Mouse (Mus musculus) bone marrow macrophage, adult 2 months (primary cell): ENCODE results near the gene Prrt3. TPM values are rescaled to one million over a fixed set of nuclear protein-coding genes. Genes with fewer than 3 reads are reported as not detected.

Source experiments
- H3K27ac ChIP-seq: 2 replicates; pipeline ENCODE4 v1.5.1; 2012; ENCODE audit warnings: low read depth, low read length; ENCODE audit not compliant: insufficient read depth
- H3K4me1 ChIP-seq: 2 replicates; pipeline ENCODE4 v1.6.1; 2012; ENCODE audit warnings: low read length; ENCODE audit not compliant: control insufficient read depth, insufficient read depth
- H3K4me3 ChIP-seq: 2 replicates; pipeline ENCODE4 v1.5.1; 2012; ENCODE audit warnings: mild to moderate bottlenecking, low read length, moderate library complexity; ENCODE audit not compliant: insufficient read depth
- CTCF ChIP-seq: IDR thresholded peaks from 2 replicates; pipeline ENCODE4 v1.5.1; 2012; ENCODE audit warnings: low read depth, mild to moderate bottlenecking, low read length, moderate library complexity
- POLR2A ChIP-seq: IDR thresholded peaks from 2 replicates; pipeline ENCODE4 v1.6.1; 2012; ENCODE audit warnings: mild to moderate bottlenecking, low read depth, low read length, borderline replicate concordance
- polyA plus RNA-seq: library from polyadenylated mRNA; stranded (reverse); fragments of >200 nt; gene quantifications from 2 replicates; pipeline ENCODE4 v1.2.4, GENCODE M21; 2012; ENCODE audit not compliant: missing spikeins, insufficient read depth, insufficient read length

Gene Prrt3
- polyA plus RNA-seq, 1 experiment: not detected

DNA sequence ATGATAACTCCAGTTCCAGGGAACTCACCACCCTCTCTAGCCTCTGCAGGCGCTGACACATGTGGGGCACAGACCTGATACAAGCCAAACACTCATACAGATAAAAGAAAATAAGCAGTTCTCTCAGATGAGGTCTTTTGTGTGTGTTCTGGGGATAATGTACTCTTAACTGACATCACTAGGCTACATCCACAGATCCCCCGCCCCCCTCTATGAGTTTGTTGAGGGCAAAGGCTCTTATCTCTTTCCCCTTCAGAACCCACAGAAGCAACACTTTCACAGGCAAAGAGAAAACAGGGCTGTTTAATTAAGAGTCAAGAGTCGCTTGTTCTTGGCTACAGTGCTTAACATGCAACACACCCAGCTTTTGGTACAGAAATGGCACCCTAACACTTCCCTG is 12.9 kb upstream of the Prrt3 start:
- Histone ChIP-seq H3K4me3 (no peak overlapping the region), H3K4me1 (peaks cover 8% of the 10 kb centered on the region)
- no peak for TF ChIP-seq POLR2A
- no peak for TF ChIP-seq CTCF

GRCm38 (mm10) chr6:113513944-113514343 is 12.2 kb upstream of the Prrt3 start:
- no peak for TF ChIP-seq POLR2A
- no peak for TF ChIP-seq CTCF
- Histone ChIP-seq H3K27ac (no peak overlapping the region), H3K4me1 (peaks cover 8% of the 10 kb centered on the region), H3K4me3 (no peak overlapping the region)

More for the DNA sequence above, 12.9 kb upstream of the Prrt3 start:
- H3K27ac ChIP-seq: no peak overlapping the region

DNA sequence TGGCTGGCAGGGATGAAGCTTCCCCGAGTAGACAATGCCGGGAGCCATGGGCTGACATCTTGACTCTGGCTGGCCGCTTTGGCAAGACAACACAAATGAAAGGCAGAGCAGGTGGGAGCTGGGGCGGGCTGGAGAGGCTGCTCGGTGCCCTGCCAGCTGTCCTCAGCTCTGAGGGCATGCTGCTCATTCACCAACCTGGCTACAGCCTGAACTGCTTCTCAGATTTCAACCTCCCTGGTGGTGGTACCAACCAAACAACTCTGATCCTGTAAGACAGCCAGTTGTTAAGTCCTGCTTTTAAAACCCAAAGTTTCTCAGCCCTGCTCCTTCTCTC is 7.2 kb upstream of the Prrt3 start:
- Histone ChIP-seq H3K27ac (no peak overlapping the region), H3K4me1 (no peaks in the 10 kb centered on the region), H3K4me3 (no peak overlapping the region)
- TF ChIP-seq POLR2A (no peak), CTCF (no peak)

DNA sequence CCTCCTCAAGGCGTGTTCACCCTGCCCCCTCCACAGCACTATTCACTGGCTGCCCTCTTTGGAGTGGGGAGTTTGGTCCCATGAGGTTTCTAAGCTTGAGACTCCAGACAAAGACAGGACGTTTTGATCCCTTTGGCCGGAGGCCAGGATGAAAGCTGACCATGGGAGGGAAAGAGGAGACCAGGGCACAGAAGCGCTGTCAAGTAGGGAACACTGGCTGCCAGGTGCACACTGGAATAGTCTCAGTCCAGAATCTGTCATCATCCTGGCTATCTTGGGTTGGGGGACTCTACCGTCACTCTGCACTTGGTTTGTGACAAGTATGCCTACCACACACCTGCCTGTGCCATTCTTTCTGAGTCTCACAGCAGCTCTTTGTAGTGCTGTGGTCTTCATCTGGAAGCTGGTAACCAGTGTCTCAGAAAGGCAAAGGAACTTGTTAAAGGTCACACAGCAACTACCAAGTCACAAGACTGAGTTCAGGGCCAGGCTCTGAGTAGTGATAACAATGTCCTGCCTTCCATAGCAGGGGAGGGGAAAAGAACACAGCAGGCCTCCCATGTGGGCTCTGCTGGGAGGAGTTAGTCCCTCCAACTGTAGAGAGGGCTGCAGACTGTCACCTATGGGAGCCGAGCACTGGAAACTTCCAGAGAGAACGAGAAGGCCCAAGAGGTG is 6.7 kb upstream of the Prrt3 start:
- Histone ChIP-seq H3K4me3 (no peak overlapping the region), H3K4me1 (no peaks in the 10 kb centered on the region), H3K27ac (no peak overlapping the region)
- TF ChIP-seq CTCF: no peak
- no peak for TF ChIP-seq POLR2A

- no peak for TF ChIP-seq POLR2A
- TF ChIP-seq CTCF: no peak
- no peaks in the 10 kb centered on the region for H3K4me1 ChIP-seq
- no peak overlapping the region for H3K4me3 ChIP-seq
- no peak overlapping the region for H3K27ac ChIP-seq
Observed at GRCm38 (mm10) chr6:113507130-113507529, 5.4 kb upstream of the Prrt3 start.

GRCm38 (mm10) chr6:113505689-113506088 is 4.0 kb upstream of the Prrt3 start:
- Histone ChIP-seq H3K4me1 (no peaks in the 10 kb centered on the region), H3K27ac (no peak overlapping the region), H3K4me3 (no peak overlapping the region)
- no peak for TF ChIP-seq POLR2A
- TF ChIP-seq CTCF: no peak

DNA sequence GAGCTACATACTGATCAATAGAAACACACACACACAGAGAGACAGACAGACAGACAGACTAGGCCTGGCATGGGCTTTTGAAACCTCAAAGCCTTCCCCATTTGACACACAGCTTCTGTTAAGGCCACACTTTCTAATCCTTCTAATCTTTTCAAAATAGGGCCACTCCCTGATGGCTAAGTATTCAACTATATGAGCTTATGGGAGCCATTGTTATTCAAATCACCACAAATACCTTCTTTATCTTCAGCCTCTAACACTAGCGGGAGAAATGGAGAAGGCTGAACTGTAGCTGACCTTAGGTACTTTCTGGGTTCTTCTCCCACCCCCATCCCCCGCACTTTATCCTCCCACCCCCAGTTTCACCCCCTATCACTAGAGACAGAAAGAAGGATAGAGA is 1.1 kb upstream of the Prrt3 start:
- H3K4me1 ChIP-seq: no peaks in the 10 kb centered on the region
- TF ChIP-seq POLR2A (no peak), CTCF (no peak)
- H3K4me3 ChIP-seq: no peak overlapping the region
- no peak overlapping the region for H3K27ac ChIP-seq

DNA sequence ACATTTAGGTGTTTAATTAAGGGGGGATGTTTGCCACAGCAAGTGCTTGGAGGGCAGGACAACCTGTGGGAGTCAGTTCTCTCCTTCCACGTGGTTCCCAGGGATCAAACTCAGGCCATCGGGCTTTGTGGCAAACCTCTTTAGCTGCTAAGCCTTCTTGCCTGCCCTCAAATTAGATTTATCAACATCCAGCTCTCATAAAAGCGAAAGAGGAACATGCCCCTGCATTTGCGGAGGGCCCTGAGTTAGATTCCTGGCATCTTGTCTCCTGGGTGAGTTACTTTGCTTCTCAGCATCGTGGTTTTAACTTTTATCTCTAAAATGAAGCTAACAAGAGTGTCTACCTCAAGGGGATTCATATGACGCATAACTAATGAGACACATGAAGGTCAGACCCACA is 2.4 kb downstream of the Prrt3 start:
- Histone ChIP-seq H3K4me1 (no peaks in the 10 kb centered on the region), H3K27ac (no peak overlapping the region), H3K4me3 (no peak overlapping the region)
- TF ChIP-seq CTCF (no peak), POLR2A (no peak)

DNA sequence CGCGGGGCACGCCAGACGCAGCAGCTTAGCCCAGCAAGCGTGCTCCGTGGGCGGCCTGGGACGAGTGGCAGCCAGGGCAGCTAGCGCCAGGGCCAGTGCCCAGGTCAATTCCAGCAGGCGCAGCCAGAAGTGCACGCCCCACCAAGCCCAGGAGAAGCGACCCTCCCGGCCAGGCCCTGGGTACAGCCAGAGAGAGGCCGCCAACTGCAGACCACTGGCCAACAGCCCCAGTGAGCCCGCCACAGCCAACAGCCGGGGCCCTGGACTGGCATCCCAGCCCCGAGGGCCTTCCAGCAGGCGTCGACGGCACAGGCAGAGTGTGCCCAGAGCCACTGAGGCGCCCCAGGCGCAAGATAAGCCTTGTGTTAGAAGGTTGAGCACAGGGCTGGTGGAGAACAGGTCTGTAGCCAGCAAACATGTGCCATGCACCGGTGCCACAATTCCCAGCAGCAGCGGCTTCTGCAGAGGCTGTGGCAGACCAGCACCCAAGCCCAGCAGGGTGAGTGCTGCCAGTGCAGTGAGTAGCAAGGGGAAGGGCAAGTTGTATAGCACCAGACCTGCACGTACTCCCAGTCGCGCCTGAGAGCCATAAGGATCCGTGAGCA is 6.6 kb downstream of the Prrt3 start:
- no peak for TF ChIP-seq POLR2A
- no peak for TF ChIP-seq CTCF
- Histone ChIP-seq H3K27ac (no peak overlapping the region), H3K4me3 (no peak overlapping the region), H3K4me1 (no peaks in the 10 kb centered on the region)

- Histone ChIP-seq H3K4me3 (peak overlapping the region; percentile 53), H3K27ac (no peak overlapping the region), H3K4me1 (no peaks in the 10 kb centered on the region)
- TF ChIP-seq POLR2A (no peak), CTCF (no peak)
Observed at GRCm38 (mm10) chr6:113494258-113494788, 7.4 kb downstream of the Prrt3 start.
